ENCODE assay signal across 22 mouse cellular contexts in the genomic region with DNA sequence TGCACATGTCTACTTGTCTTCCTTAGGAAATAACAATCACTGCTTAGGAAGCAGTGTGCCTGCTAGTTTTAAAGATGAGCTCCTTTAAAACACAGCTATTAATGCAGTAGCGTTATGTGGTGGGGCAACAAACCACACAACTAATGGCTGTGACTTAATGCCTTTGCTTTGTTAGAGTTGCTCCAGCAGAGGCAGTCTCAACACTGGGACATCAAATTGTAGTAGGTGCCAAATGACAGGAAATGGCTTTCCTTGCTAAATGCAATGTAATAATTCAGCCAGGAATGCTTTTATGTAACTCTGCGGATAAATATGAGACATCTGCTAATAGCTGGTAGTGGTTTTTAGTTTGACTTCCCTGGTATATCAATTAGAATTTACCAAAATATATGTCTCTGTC.
"Had no signal": no experiment of that assay in that cellular context is flagged by ENCODE, and none has a peak within 500 bp of the region (broad histone marks: within the 10 kb centered on the region; RNA-seq: fewer than 3 reads in every experiment).

No protein-coding gene starts in this region.

- H3K4me2 ChIP-seq: kidney, embryonic 15.5 days; limb, embryonic 13.5 days; liver, embryonic 12.5 days; liver, embryonic 15.5 days; midbrain, embryonic 12.5 days; midbrain, embryonic 15.5 days; neural tube, embryonic 12.5 days; neural tube, embryonic 15.5 days had no signal

- DNase-seq: kidney, adult 11 months; kidney, postnatal 14 days; liver; right cerebral cortex, adult 18-20 months; right cerebral cortex, postnatal 14 days; right cerebral cortex, postnatal 4 days; thymus, adult 2 months; thymus, postnatal 14 days; thymus, postnatal 4 days had no signal

- H3K27ac ChIP-seq: hindbrain, postnatal 0 days; kidney, embryonic 15.5 days; limb, embryonic 10.5 days; limb, embryonic 13.5 days; liver, embryonic 12.5 days; liver, embryonic 15.5 days; macrophage; midbrain, embryonic 12.5 days; midbrain, embryonic 15.5 days; neural tube, embryonic 12.5 days; neural tube, embryonic 15.5 days; stomach, postnatal 0 days had no signal

- H3K9me3 ChIP-seq: kidney, embryonic 15.5 days; limb, embryonic 10.5 days; limb, embryonic 13.5 days; liver, embryonic 12.5 days; liver, embryonic 15.5 days; midbrain, embryonic 12.5 days; midbrain, embryonic 15.5 days; neural tube, embryonic 12.5 days; neural tube, embryonic 15.5 days had no signal

- H3K9ac ChIP-seq: kidney, embryonic 15.5 days; limb, embryonic 13.5 days; liver, embryonic 12.5 days; liver, embryonic 15.5 days; midbrain, embryonic 12.5 days; midbrain, embryonic 15.5 days; neural tube, embryonic 12.5 days; neural tube, embryonic 15.5 days had no signal

- H3K27me3 ChIP-seq: kidney, embryonic 15.5 days; limb, embryonic 13.5 days; liver, embryonic 12.5 days; liver, embryonic 15.5 days; midbrain, embryonic 12.5 days; midbrain, embryonic 15.5 days; neural tube, embryonic 12.5 days; neural tube, embryonic 15.5 days had no signal

- ATAC-seq: hindbrain, postnatal 0 days; inflammation-experienced regulatory T-cells, adult 6 months; liver, embryonic 12.5 days; midbrain, embryonic 15.5 days had no signal

- H3K4me1 ChIP-seq: kidney, embryonic 15.5 days; liver, embryonic 12.5 days; liver, embryonic 15.5 days; midbrain, embryonic 12.5 days; midbrain, embryonic 15.5 days; neural tube, embryonic 12.5 days; neural tube, embryonic 15.5 days had no signal

- H3K4me3 ChIP-seq: kidney, embryonic 15.5 days; limb, embryonic 10.5 days; limb, embryonic 13.5 days; liver, embryonic 12.5 days; liver, embryonic 15.5 days; midbrain, embryonic 12.5 days; midbrain, embryonic 15.5 days; neural tube, embryonic 12.5 days; neural tube, embryonic 15.5 days had no signal
